Mouse (Mus musculus) spleen, adult 2 months (tissue): ENCODE data around the gene Sphk1.

ENCODE experiments used
- CTCF ChIP-seq: fragments of 200-500 bp; IDR thresholded peaks from 2 replicates; pipeline ENCODE4 v1.5.1; 2011; ENCODE audit warnings: mild to moderate bottlenecking, inconsistent platforms; ENCODE audit not compliant: insufficient read depth, insufficient read length, insufficient replicate concordance; ENCODE audit errors: extremely low read depth
- POLR2A ChIP-seq: fragments of 200-500 bp; IDR thresholded peaks from 2 replicates; pipeline ENCODE4 v1.6.1; 2011; ENCODE audit warnings: low read depth, low read length, inconsistent platforms

DNA sequence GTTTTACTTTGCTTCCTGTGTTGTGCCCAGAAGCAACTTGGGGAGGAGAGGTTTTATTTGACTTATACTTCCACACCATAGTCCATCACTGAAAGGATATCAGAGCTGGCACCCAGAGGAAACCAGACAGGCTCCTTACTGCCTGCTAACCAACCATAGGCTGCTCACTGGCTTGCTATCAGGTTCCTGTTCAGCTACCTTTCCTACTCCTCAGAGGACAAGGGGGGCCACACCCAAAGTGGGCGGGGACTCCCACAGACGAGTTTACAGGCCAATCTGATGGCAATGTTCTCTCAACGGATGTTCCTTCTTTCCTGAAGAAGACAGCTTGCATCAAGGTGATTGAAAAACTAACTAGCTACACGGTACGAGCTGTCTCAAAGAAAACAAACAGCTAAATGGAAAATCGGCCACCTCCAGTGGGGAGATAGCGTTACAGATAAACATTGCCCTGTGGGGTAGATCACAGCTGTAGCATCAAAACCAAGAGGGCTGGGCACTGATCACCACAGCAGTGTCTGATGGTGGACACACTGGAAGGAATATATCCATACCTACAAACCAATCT, 19.3 kb upstream of the Sphk1 start:
- TF ChIP-seq CTCF (no peak), POLR2A (no peak)
